Mouse (Mus musculus): ENCODE data around the gene Tnip2.

Tnip2 gene

DNA sequence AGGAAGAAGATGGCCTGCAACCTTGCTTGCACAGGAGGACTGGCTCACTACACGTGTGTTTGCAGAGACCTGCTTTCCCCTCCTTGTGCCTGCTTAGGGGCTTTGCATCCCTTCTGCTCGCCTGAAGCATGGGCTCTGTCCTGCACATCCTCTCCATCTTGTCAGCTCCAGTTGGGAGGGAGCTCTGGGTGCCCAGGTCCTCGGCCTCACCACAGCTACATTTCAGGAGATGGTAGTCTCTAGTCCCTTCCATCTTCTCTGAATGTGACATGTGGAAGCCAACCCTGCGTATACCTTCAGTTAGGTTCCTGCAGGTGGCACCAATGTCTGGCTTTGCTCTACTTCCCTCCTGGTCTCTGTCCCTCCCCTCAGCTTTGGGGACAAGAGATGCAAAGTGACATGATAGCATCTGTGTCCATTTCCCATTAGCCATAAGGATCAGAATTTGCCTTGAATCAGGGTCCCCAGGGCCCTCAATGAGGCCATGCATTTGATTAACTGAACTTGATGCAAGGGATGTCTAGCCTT lies 10.2 kb upstream of the Tnip2 start:
- DNase-seq (ENCODE audit: low read depth): peak; percentile 49

DNA sequence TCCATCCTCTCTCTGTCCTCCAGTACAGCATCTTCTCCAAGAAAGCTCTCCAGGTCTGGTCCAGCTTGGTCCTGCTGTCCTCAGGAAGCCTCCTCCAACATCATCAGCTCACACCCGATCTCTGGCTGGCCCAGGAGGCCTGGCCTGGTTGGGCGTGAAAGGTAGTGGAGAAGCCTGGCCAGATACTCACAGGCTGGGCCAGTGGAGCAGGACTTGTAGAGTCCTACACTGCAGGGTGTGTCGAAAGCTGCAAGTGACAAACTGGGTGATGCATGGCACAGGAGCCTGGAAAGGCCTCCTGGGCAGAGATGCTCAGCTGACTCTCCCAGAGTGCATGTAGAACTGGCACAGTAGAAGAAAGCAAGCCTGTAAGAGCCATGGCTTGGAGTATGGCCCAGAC lies 7.5 kb upstream of the Tnip2 start:
- DNase-seq (ENCODE audit: low read depth): no peak

DNA sequence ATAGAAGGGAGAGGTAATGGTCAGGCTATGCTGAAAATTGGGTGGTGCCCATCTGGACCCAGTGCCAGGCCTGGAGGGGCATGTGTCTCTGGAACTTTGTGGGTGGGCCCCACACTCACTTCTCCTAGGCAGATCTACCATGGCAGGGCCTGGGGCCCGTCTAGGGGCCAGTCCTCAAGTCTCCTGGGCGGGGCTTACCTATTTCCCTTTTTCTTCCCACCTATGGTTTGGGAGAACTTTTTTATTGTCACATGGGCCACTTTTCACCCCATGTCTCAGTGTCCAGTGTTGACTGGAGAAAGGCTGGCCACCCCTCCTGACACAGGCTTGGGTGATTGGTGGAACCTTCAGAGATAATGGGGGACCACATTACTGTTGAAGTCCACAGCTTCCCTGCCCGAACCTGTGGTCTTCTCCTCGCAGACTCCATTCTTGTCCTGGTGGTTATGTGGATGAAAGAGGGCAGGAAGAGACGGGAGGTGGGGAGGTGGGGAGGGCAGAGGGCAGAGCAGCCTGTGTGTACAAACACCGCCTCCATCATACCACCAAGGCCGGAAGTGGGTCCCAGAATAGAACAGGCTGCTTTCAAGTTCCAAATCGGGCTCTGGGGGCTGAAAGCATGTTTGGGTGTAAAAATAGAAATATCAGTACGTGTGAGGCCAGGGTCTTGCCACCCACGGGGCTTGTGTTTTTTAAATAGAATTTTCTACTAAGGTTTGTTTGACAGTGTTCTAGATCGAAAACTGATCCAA lies 6.8 kb upstream of the Tnip2 start:
- peak; percentile 79 for DNase-seq (ENCODE audit: low read depth)

DNA sequence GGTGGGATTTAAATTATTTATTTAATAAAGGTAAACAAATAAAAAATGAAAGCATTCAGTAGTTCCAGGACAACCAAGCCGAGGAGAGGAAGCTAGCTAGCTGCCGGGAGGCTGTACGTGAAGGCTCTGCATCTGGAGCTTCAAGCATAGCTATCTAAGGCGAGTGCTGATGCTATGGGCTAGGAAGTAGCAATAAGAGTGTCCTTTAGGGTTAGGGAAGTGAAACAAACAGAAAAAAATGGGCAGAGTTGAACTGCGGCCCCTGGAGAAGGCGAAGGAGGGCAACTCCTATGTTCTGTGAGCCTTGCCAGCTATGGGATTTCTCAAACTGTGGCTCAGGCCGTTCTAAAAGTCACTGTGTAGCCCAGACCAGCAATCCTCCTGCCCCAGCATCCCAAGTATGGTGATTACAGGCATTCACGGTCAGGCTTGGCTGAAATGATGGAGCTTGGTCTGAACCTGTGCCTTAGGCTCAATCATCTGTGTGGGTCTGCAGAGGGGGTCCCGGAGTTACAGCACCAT lies 5.7 kb upstream of the Tnip2 start:
- DNase-seq (ENCODE audit: low read depth): no peak

DNA sequence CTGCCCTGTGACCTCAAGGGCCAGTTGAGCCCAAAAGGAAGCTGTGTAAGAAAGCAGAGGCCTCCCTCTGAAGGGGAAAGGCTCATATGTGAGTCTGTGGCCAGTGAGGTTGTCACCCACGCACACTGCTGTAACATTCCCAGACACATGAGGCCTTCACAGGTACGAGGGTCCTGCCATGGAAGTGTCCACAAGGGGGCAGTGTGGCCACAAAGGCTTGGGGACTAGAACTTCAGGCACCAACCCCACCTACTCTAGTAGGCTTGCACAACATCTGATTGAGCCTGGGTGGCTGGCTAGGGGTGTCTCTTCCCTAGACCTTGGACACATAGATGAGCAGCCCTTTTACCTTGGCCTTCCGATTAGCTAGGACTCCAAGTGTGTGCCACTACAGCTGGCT lies 4.1 kb upstream of the Tnip2 start:
- peak; percentile 92 for DNase-seq (ENCODE audit: low read depth)

DNA sequence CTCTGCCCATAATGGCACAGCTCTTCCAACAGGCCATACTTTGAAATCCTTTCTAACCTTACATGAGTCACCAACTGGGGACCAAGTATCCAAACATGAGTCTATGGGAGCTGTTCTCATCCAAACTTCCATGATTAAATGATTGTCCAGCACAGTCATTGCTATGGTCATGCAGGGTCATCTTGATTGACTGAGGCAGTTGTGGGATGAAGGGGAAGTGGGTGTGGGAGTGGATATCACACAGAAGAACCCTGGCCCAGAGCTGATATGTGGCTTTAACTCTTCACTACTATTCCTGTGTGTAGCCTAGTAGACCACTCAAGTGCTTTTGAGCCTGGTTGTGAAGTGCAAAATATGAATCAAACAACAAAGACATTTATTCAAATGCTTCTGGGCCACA lies 1.3 kb upstream of the Tnip2 start:
- DNase-seq (ENCODE audit: low read depth): no peak

DNA sequence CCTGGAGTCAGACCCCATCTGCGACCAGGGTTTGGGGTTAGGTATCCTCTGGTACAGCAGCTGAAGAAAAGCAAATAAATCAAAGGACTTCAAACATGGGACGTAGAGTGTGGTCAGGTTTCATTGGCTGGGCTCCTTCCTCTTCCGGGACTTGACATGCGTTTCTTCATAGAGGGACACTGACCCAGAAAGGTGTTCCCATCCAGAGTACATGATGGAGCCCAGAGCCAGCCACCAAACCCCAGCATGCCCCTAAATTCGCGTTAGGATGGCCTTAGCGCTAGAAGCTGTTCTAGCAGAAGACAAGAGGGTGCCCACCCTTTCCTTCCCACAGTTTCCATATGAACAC lies 401 bp upstream of the Tnip2 start:
- no peak for DNase-seq (ENCODE audit: low read depth)

DNA sequence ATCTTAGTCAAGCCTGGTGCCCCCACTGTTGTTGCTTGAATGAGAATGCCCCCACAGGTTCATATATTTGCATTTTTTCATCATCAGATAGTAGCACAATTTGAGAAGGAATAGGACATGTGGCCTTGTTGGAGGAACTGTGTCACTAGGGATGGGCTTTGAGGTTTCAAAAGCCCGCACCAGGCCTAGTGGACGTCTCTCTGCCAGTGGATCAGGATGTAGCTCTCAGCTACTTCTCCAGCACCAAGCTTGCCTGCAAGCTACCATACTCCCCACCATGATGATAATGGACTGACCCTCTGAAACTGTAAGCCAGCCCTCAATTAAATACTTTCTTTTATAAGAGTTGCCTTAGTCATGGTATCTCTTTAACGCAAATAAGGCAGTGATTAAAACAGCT lies 1.3 kb downstream of the Tnip2 start:
- DNase-seq (ENCODE audit: low read depth): no peak

DNA sequence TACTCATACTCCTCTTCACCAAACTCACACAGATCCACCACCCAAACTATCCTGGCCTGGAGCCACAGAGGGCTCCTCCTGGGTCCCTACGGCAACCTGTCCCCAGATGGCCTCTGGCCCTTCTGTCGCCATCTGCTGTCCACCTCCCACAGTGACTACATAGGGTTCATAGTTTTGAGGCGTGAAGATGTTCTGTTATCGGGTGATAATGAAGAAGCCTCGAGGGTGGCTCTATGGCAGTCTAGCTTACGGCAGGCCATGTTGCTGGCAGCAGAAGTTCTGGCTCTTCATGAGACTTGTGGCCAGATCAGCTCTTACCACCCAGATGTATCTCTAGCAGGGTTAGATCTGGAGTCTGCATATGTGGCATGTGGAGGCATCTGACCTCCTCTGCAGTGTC lies 11.0 kb downstream of the Tnip2 start:
- DNase-seq (ENCODE audit: low read depth): no peak

DNA sequence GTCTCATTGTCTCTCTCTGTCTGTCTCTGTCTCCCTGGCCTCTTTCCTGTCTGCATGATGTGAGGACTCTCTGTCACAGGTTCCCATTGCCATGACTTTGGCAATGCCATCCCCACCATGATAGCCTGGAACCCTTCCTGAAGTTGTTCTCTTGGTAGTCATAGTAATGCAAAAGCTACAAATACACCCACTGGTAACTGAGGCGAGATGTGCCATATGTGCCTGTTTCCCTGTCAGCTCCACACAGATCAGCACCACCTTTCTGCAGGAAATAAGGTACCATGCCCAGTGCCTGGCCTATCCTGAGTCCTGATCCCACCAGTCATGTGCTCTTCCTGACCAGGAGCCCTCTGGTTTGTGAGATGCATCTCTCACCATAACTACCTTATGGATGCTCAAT lies 11.4 kb downstream of the Tnip2 start:
- DNase-seq (ENCODE audit: low read depth): no peak

DNA sequence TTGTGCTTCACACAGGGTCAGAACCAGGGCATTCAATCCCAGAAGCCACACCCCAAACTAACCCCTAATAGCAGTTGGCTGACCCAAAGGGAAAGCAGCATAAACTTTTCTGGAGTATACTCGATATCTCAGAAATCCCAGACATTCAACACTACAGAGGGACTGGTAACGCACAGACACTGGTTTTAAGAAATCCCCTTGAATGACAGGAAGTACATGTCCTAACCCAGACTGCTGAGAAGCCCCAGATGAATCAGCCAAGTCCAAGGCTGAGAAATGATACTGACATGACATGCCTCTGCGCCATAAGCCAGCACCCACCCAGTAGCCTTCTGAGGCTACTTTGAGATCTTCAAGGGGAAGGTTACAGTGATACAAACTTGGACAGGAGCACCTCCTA lies 12.2 kb downstream of the Tnip2 start:
- peak; percentile 57 for DNase-seq (ENCODE audit: low read depth)

DNA sequence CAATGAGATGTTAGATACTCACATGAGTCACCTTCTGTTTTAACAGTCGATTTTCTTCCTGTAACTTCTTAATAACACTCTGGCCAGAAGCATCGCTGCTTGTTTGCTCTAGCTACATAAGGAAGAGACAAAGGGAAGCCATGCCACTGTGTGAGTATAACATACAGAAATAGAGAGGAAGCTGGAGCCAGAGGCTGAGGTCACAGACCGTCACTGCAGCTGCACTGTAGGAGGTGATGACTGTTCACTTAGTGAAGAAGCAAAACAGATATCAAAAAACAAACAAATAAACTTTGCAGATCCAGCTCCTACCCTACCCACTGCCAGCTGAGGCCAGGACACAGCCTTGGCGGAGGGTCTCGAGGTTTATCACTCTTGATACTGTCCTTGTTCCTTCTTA lies 12.9 kb downstream of the Tnip2 start:
- DNase-seq (ENCODE audit: low read depth): peak; percentile 53

DNA sequence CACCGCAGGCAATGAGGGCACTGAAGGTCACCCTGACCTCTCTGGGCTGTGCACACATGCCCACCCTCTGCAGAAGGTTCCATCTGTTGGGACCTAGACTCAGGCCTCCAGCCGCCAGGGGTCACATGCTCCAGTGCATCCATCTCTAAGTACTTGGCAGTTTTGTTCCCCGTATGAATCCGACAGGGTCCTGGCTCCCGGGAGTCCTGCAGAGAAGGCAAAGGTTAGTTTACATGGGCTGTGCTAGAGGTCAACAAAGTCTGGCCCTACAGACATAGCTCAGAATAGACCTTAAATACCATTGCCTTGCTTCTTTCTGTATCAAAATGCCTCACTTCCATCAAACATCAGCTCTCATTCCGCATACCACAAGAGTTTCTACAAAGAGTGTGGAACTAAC lies 17.0 kb downstream of the Tnip2 start:
- no peak for DNase-seq (ENCODE audit: low read depth)

DNA sequence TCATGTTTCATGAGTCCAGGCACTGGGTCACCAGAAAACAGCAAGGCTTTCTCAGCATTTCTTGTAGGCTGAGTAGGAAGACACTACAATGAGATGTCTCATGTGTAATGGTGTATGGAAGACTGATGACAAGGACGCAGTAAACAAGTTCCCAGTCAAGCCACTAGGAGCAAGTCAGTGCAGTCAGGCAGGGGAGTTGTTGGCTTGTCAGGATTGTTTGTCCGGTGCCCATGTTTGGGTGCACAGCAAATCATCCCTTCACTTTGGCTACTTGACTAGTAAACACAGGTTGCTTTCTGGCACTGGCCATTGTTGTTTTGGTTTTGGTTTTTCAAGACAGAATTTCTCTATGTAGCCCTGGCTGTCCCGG lies 24.4 kb downstream of the Tnip2 start:
- no peak for DNase-seq (ENCODE audit: low read depth)

DNA sequence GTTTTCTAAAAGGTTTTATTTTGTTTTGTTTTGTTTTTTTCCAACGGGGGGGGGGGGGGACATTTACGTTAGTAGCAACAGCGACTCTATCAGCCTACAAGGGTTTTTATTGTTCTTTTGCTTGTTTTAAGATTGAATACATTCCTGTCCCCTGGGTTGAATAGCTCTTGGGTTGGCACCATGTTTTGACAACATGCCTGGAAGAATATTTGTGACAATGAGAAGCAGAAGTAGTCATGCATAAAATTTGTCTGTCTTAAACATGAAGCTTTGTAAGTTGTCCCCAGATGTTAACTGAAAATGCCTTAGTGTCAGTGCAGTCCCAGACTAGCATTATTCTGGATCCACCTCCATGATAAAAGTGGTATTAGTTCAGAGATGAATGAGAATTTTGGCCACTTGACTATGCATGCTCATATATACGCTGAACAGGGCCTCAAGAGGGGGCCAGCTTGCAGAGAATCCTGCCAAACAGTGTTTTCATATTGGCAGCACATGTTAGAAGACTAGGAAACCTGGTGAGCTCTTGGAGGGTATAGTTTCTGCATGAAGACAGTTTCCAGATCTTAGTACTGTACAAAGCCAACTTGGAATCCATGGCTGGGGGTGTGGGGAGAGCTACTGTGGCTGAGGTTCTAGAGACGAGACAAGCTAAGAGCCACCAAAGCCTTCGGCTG lies 24.9 kb downstream of the Tnip2 start:
- DNase-seq (ENCODE audit: low read depth): no peak

DNA sequence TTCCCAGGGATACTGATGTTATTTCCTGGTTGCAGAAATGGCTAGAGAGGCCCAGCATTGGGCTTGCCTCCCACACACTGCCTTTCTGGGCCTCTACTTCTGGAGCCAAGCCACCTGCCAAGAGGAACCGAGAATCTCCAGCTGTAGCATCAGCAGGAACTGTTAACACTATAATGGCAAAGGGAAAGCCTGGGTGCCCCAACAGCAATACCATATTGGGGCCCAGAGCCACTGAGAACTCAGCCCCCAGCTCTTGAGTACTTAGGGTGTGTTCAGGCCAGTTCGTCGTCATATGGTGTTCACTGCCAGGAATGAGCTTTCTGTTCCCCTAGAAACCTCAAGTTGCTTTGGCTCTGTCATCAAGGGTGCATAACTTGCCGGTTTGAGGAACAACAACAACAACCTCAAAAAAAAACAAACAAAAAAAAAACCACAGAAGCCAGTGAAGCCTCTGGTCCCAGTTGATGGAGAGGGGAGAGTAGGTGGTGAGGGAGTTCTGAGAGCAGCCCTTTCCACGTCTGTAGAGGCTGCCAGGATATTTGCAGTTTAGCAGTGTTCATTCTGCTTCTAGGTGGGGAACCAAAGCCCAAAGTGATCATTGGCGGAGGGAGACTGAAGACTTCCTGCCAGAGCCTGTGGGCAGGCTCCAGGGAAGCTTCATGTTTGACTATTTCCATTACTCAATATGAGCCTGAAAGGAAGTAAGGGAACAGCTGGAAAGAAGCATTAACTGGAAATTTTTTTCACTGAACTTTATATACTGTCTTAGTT lies 26.3 kb downstream of the Tnip2 start:
- no peak for DNase-seq (ENCODE audit: low read depth)

DNA sequence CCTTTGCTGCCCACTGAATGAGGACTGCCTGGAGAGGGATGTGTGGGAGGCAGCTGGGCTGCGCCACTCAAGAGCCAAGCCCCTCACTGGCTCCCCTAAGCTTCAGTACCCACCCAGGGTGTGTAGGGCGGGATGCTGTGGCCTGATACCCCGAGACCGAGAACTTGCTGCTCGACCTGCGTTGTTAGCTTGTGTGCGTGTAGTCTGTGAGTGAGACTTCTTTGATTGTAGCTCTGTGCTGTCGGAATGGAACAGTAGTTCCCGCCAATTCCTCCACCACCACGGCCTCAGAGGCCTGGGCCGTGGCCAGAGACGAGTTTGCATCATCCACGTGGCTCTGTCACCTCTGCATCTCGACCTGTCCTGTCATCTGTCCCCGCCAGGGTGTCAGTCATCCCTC lies 28.1 kb downstream of the Tnip2 start:
- DNase-seq (ENCODE audit: low read depth): no peak

DNA sequence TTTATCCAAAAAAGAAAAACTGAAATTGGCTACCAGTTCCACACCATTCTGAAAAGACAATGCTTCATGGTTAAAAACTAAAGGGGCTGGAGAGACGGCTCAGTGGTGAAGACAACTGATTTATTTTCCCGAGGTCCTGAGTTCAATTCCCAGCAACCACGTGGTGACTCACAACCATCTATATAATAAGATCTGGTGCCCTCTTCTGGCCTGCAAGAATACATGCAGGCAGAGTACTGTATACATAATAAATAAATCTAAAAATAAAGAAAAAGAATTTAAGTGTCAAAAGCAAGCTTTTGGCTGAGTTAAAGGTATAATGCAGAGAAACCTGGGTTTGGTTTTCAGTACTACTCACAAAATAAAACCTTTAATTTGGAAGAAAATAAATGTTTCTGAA lies 32.9 kb downstream of the Tnip2 start:
- DNase-seq (ENCODE audit: low read depth): peak; percentile 46

DNA sequence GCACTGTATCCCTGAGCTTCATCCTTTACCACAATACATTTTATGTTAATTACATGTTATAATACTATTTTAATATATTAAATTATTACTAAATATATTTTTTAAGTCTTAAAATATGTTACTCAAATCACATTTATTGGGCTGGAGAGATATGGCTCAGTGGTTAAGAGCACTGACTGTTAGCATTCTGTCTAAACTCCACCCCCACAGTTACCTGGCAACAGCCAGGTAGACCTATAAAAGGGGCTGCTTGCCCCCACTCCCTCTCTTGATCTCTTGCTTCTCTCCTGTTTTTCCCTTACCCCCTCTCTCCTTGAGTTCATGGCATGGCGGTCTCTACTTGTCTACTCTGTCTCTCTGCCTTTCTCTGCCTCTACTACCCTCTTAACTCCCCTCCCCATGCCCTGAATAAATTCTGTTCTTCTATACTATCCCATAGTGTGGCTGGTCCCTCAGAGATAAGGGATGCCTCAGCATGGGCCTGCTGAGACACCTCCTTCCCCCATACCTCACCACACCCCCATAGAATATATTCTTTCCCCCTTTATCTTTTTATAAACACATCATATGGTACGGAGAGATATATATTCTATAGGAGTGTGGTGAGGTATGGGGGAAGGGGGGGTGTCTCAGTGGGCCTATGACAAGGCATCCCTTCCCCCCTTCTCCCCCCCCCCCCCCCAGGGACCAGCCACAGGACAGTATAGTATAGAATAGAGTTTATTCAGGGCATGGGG lies 45.6 kb downstream of the Tnip2 start:
- no peak for DNase-seq (ENCODE audit: low read depth)

DNA sequence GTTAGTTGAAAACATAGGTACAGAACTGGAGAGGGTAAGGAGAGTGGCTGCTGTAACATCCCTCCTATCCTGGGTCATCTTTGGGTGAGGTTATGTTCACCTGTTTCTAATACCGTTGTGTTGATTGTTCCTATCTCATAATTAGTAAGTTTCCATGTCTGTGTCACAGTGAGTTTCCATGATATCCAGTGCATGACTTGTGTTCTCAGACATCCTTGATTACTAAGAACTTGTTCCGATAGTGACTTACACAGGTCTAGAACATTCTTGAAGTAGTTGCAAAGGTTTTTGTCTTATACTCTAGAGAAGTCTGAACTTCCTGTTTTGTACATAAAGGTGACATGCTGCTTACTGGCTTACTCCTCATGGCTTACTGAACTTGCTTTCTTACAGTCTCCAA lies 47.1 kb downstream of the Tnip2 start:
- DNase-seq (ENCODE audit: low read depth): peak; percentile 27

DNA sequence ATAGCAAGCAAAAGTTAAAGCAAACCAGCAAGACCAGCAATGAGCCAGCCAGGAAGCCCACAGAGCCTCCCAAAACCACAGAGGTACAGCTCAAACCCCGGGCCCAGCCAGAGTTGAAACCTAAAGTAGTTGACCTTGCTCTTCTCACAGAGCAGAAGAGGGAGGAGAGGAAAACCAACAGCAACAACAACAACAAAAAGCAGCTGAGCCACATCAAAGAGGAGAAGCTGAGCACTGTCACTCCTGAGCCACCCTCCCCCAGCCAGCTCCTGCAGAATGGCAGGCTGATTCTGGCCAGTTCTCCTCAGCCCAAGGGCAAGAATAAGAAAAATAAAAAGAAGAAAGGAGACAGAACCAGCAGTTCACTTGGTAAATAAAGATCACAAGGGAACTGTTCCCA lies 47.7 kb downstream of the Tnip2 start:
- DNase-seq (ENCODE audit: low read depth): peak; percentile 50

DNA sequence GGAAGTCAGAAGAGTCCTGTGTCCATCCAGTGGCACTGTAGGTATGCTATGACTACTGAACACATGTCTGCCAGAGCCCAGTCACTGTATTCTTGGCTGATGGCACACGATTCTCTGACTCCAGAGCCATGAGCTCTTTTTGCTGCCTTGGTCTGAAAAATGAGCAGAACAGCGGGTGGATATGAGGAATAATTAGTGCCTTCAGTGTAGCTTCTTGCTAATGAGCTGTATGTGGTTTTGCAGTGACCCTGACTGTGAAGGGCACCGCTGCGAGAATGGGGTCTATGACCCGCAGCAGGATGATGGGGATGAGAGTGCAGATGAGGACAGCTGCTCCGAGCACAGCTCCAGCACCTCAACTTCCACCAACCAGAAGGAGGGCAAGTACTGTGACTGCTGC lies 52.0 kb downstream of the Tnip2 start:
- DNase-seq (ENCODE audit: low read depth): no peak
